Mouse (Mus musculus): ENCODE measurements at regions not wholly inside any gene's neighbourhood (a gene's known extent, or its start where the extent isn't known, plus 50 kb on each side); places are given as distances from the start of the nearest gene placed in this dataset.

- WGBS = 88% methylated on average over 6 of the region's 6 CpGs
- no peak overlapping the region for H3K27ac ChIP-seq (ENCODE audit: insufficient read depth, low read length)
- no peak overlapping the region for H3K4me3 ChIP-seq (ENCODE audit: extremely low read depth, insufficient read depth, insufficient read length)
- H3K27me3 ChIP-seq (ENCODE audit: control insufficient read depth, insufficient read depth, low read length) = no peaks in the 10 kb centered on the region
- no peaks in the 10 kb centered on the region for H3K4me1 ChIP-seq (ENCODE audit: control insufficient read depth, insufficient read depth, insufficient read length)
- H3K36me3 ChIP-seq (ENCODE audit: control insufficient read depth, insufficient read depth, low read length) = no peaks in the 10 kb centered on the region
- TF ChIP-seq CTCF (IDR thresholded peaks at IDR 0.05; ENCODE audit: extremely low read depth, insufficient read depth, insufficient read length, insufficient replicate concordance) (no peak), POLR2A (IDR thresholded peaks at IDR 0.05; ENCODE audit: low read depth, low read length) (no peak)
- DNase-seq (ENCODE audit: low read depth in 1 of 2, low spot score in 2 of 2) = no peak
Measured at GRCm38 (mm10) chr8:89279142-89279541, 235.2 kb upstream of the Sall1 start.

GRCm38 (mm10) chr8:89273276-89273675, 229.3 kb upstream of the Sall1 start:
- Histone ChIP-seq H3K4me1 (ENCODE audit: control insufficient read depth, insufficient read depth, insufficient read length) (no peaks in the 10 kb centered on the region), H3K36me3 (ENCODE audit: control insufficient read depth, insufficient read depth, low read length) (no peaks in the 10 kb centered on the region), H3K27me3 (ENCODE audit: control insufficient read depth, insufficient read depth, low read length) (no peaks in the 10 kb centered on the region), H3K27ac (ENCODE audit: insufficient read depth, low read length) (no peak overlapping the region), H3K4me3 (ENCODE audit: extremely low read depth, insufficient read depth, insufficient read length) (no peak overlapping the region)
- 47% methylated on average over 4 of the region's 4 CpGs for WGBS
- TF ChIP-seq POLR2A (IDR thresholded peaks at IDR 0.05; ENCODE audit: low read depth, low read length) (no peak), CTCF (IDR thresholded peaks at IDR 0.05; ENCODE audit: extremely low read depth, insufficient read depth, insufficient read length, insufficient replicate concordance) (no peak)
- no peak for DNase-seq (ENCODE audit: low read depth in 1 of 2, low spot score in 2 of 2)

GRCm38 (mm10) chr8:89272381-89272815, 228.4 kb upstream of the Sall1 start:
- Histone ChIP-seq H3K27me3 (ENCODE audit: control insufficient read depth, insufficient read depth, low read length) (no peaks in the 10 kb centered on the region), H3K4me3 (ENCODE audit: extremely low read depth, insufficient read depth, insufficient read length) (no peak overlapping the region), H3K36me3 (ENCODE audit: control insufficient read depth, insufficient read depth, low read length) (no peaks in the 10 kb centered on the region), H3K27ac (ENCODE audit: insufficient read depth, low read length) (no peak overlapping the region), H3K4me1 (ENCODE audit: control insufficient read depth, insufficient read depth, insufficient read length) (no peaks in the 10 kb centered on the region)
- no peak for TF ChIP-seq CTCF (IDR thresholded peaks at IDR 0.05; ENCODE audit: extremely low read depth, insufficient read depth, insufficient read length, insufficient replicate concordance)
- no peak for TF ChIP-seq POLR2A (IDR thresholded peaks at IDR 0.05; ENCODE audit: low read depth, low read length)
- DNase-seq (ENCODE audit: low read depth in 1 of 2, low spot score in 2 of 2) = no peak
- 5% methylated on average over 28 of the region's 28 CpGs for WGBS

- TF ChIP-seq POLR2A (IDR thresholded peaks at IDR 0.05; ENCODE audit: low read depth, low read length) (no peak), CTCF (IDR thresholded peaks at IDR 0.05; ENCODE audit: extremely low read depth, insufficient read depth, insufficient read length, insufficient replicate concordance) (no peak)
- no peak for DNase-seq (ENCODE audit: low read depth in 1 of 2, low spot score in 2 of 2)
- Histone ChIP-seq H3K27ac (ENCODE audit: insufficient read depth, low read length) (no peak overlapping the region), H3K27me3 (ENCODE audit: control insufficient read depth, insufficient read depth, low read length) (no peaks in the 10 kb centered on the region), H3K4me3 (ENCODE audit: extremely low read depth, insufficient read depth, insufficient read length) (no peak overlapping the region), H3K36me3 (ENCODE audit: control insufficient read depth, insufficient read depth, low read length) (no peaks in the 10 kb centered on the region), H3K4me1 (ENCODE audit: control insufficient read depth, insufficient read depth, insufficient read length) (no peaks in the 10 kb centered on the region)
- WGBS = 35% methylated on average over 21 of the region's 22 CpGs
Measured at GRCm38 (mm10) chr8:89271381-89272355, 227.7 kb upstream of the Sall1 start.

- 37% methylated on average over 1 of the region's 1 CpGs for WGBS
- no peak for DNase-seq (ENCODE audit: low read depth in 1 of 2, low spot score in 2 of 2)
- Histone ChIP-seq H3K27me3 (ENCODE audit: control insufficient read depth, insufficient read depth, low read length) (no peaks in the 10 kb centered on the region), H3K36me3 (ENCODE audit: control insufficient read depth, insufficient read depth, low read length) (no peaks in the 10 kb centered on the region), H3K4me1 (ENCODE audit: control insufficient read depth, insufficient read depth, insufficient read length) (no peaks in the 10 kb centered on the region), H3K27ac (ENCODE audit: insufficient read depth, low read length) (no peak overlapping the region), H3K4me3 (ENCODE audit: extremely low read depth, insufficient read depth, insufficient read length) (no peak overlapping the region)
- TF ChIP-seq CTCF (IDR thresholded peaks at IDR 0.05; ENCODE audit: extremely low read depth, insufficient read depth, insufficient read length, insufficient replicate concordance) (no peak), POLR2A (IDR thresholded peaks at IDR 0.05; ENCODE audit: low read depth, low read length) (no peak)
Measured at GRCm38 (mm10) chr8:89270001-89270400, 226.0 kb upstream of the Sall1 start.

GRCm38 (mm10) chr8:89261163-89261812, 217.3 kb upstream of the Sall1 start:
- DNase-seq (ENCODE audit: low read depth in 1 of 2, low spot score in 2 of 2) = no peak
- WGBS = 49% methylated on average over 15 of the region's 15 CpGs
- H3K4me3 ChIP-seq (ENCODE audit: extremely low read depth, insufficient read depth, insufficient read length) = no peak overlapping the region
- no peaks in the 10 kb centered on the region for H3K27me3 ChIP-seq (ENCODE audit: control insufficient read depth, insufficient read depth, low read length)
- no peaks in the 10 kb centered on the region for H3K4me1 ChIP-seq (ENCODE audit: control insufficient read depth, insufficient read depth, insufficient read length)
- H3K36me3 ChIP-seq (ENCODE audit: control insufficient read depth, insufficient read depth, low read length) = no peaks in the 10 kb centered on the region
- H3K27ac ChIP-seq (ENCODE audit: insufficient read depth, low read length) = no peak overlapping the region
- no peak for TF ChIP-seq POLR2A (IDR thresholded peaks at IDR 0.05; ENCODE audit: low read depth, low read length)
- no peak for TF ChIP-seq CTCF (IDR thresholded peaks at IDR 0.05; ENCODE audit: extremely low read depth, insufficient read depth, insufficient read length, insufficient replicate concordance)
